ENCODE assay signal across 12 mouse cellular contexts in the genomic region with DNA sequence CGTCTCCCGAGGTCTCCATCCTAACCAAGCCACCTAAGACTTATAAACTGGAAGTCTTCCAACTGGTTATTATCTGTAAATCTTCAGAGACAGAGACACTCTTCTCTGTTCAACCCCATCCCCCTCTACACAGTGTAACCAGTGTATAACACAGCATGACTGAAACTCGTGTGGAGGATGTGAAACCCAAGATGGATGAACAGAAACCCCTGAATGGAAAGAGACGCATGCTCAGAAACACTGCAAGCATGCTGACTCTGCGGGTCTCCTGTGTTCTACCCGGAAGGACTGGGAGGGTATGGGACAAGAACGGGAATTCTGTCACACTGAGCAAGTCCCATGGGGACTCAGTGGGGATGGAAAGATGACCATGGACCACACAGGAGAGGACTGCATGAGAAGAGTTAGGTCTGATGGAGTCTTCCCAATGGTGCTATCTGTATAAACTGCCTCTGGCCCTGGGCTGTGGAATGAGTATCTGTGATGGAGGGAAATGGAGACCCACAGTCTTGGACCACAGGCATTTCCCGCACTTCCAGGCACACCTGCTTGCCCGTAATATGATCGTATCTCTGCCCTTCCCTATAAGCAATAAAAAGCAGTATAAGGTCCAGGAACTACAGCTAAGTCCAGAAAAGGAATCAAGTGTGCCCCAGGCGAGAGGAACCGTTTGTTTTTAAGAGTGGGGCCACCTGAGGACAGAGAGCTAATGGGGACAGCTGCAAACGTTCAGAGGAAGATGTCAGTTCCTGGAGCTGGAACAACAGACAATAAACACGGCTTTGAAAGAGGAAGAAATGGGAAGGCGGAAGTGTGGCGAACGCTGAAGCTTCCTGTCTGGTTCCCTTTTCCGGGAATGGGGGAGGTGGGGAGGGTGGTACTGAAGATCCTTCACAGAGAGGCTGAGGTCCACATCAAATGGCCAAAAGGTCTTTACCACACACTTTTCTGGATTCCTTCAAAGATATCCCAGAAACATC. TPM values are rescaled to one million over a fixed set of nuclear protein-coding genes. Genes with fewer than 3 reads are reported as not detected.
DNase-seq lines count a peak whose midpoint lies in the region; ATAC-seq and TF ChIP-seq lines count a peak whose summit lies in the region.
"Had no signal": no experiment of that assay in that cellular context is flagged by ENCODE, and none has a peak within 500 bp of the region (broad histone marks: within the 10 kb centered on the region; RNA-seq: fewer than 3 reads in every experiment).

No protein-coding gene starts in this region.

- no peak overlapping the region for H3K9ac ChIP-seq in heart, embryonic 11.5 days (ENCODE audit: low read depth, low read length)
- 0 out of 2 replicates have a peak overlapping the region, but pooled peaks have one; percentile 39 for H3K9ac ChIP-seq in CH12.LX (ENCODE audit: insufficient read depth, low read depth)
- no peak overlapping the region for H3K9ac ChIP-seq in hindbrain, postnatal 0 days (replicated peaks; ENCODE audit: low read length)

- peak; percentile 60; the same call in 1 of the 2 replicates for TF ChIP-seq POLR2A in CH12.LX (IDR thresholded peaks at IDR 0.05; ENCODE audit: low read depth, low read length)

- H3K79me2 ChIP-seq in CH12.LX (replicated peaks; ENCODE audit: control insufficient read depth, extremely low read depth, insufficient read depth, poor library complexity, severe bottlenecking) = no peaks in the 10 kb centered on the region

- no peak overlapping the region for H3K4me3 ChIP-seq in heart, embryonic 11.5 days (ENCODE audit: low read depth, low read length)
- peak overlapping the region in 2 of 3 experiments; percentile 11 to 31 for H3K4me3 ChIP-seq in CH12.LX (replicated peaks in 1 of 3; ENCODE audit: low read depth in 2 of 3, low read length in 2 of 3, poor library complexity in 1 of 3)
- no peak overlapping the region for H3K4me3 ChIP-seq in hindbrain, postnatal 0 days (ENCODE audit: low read length)

- no peaks in the 10 kb centered on the region for H3K9me3 ChIP-seq in heart, embryonic 11.5 days (replicated peaks; ENCODE audit: control insufficient read depth, low read length)
- H3K9me3 ChIP-seq in CH12.LX (replicated peaks; ENCODE audit: low read length) = peaks cover 5% of the 10 kb centered on the region
- no peaks in the 10 kb centered on the region for H3K9me3 ChIP-seq in hindbrain, postnatal 0 days (ENCODE audit: low read length)

- no peak overlapping the region for H3K4me2 ChIP-seq in heart, embryonic 11.5 days
- peak overlapping the region; percentile 40 for H3K4me2 ChIP-seq in CH12.LX (ENCODE audit: insufficient read depth, low read depth, poor library complexity, severe bottlenecking)
- H3K4me2 ChIP-seq in hindbrain, postnatal 0 days (ENCODE audit: low read depth, low read length) = no peak overlapping the region

- no peak for TF ChIP-seq CTCF in CH12.LX (conservative IDR thresholded peaks at IDR 0.05 in 1 of 2, IDR thresholded peaks at IDR 0.05 in 1 of 2; ENCODE audit: low read depth in 2 of 2, low read length in 2 of 2)
- no peak for TF ChIP-seq CTCF in hindbrain, postnatal 0 days (IDR thresholded peaks at IDR 0.05; ENCODE audit: low read depth)

- dilution Hi-C loops in CH12.LX (cut with MboI; ENCODE audit: extremely low pct_ligation_motif_present, extremely low pct_unique_long_range_greater_than_20kb, low sequenced_read_pairs) = no loop called here

- 66% methylated on average over 18 of the region's 18 CpGs for WGBS in heart, embryonic 11.5 days (ENCODE audit: insufficient replicate concordance)
- WGBS in hindbrain, postnatal 0 days = 79% methylated on average over 18 of the region's 18 CpGs

- no peak; the same call in 1 of the 2 replicates for TF ChIP-seq RAD21 in CH12.LX (IDR thresholded peaks at IDR 0.05; ENCODE audit: low read depth, low read length)

- H3K27me3 ChIP-seq in heart, embryonic 11.5 days (ENCODE audit: control insufficient read depth, insufficient read depth, low read length) = no peaks in the 10 kb centered on the region
- no peaks in the 10 kb centered on the region for H3K27me3 ChIP-seq in CH12.LX (replicated peaks)
- H3K27me3 ChIP-seq in hindbrain, postnatal 0 days (ENCODE audit: insufficient read depth, low read length) = no peaks in the 10 kb centered on the region

- no peak for ATAC-seq in heart, embryonic 11.5 days (replicated peaks; ENCODE audit: insufficient number of reproducible peaks, low FRiP score, low TSS enrichment)
- peak; percentile 27 to 66 for ATAC-seq in hematopoietic stem cell, adult 5-6 weeks (replicated peaks in 1 of 2; ENCODE audit: insufficient read depth in 1 of 2, low FRiP score in 2 of 2, low TSS enrichment in 1 of 2, low read depth in 1 of 2, poor library complexity in 2 of 2, severe bottlenecking in 2 of 2)
- ATAC-seq in hindbrain, postnatal 0 days = no peak
- no peak for ATAC-seq in frontal cortex, adult (ENCODE audit: low TSS enrichment)

- no peaks in the 10 kb centered on the region for H3K4me1 ChIP-seq in heart, embryonic 11.5 days (ENCODE audit: control insufficient read depth, insufficient read depth, low read length)
- peaks cover 26 to 60% of the 10 kb centered on the region in 2 experiments for H3K4me1 ChIP-seq in CH12.LX (ENCODE audit: control insufficient read depth in 1 of 2, insufficient read depth in 2 of 2)
- H3K4me1 ChIP-seq in hindbrain, postnatal 0 days (ENCODE audit: insufficient read depth, low read length) = peaks cover 3% of the 10 kb centered on the region; the same call in 1 of the 2 replicates

- TF ChIP-seq EP300 in CH12.LX (IDR thresholded peaks at IDR 0.05; ENCODE audit: low read length) = peak; percentile 97

- in situ Hi-C loops in CH12.LX (cut with MboI; ENCODE audit: low pct_ligation_motif_present, low pct_unique_long_range_greater_than_20kb, low sequenced_read_pairs) = no loop called here

- DNase-seq in heart, adult 11 months = peak; percentile 98
- peak; percentile 97 for DNase-seq in CH12.LX (ENCODE audit: extremely low read depth)
- DNase-seq in lung, postnatal 36 days = peak; percentile 74
- no peak for DNase-seq in Muller cell, postnatal 12 days (ENCODE audit: inconsistent ontology term)
- no peak for DNase-seq in hindbrain, postnatal 0 days (ENCODE audit: low spot score)
- DNase-seq: cerebellum, postnatal 14 days; thymus, postnatal 4 days had no signal

- no peak overlapping the region for H3K27ac ChIP-seq in heart, embryonic 11.5 days (ENCODE audit: low read depth, low read length)
- H3K27ac ChIP-seq in CH12.LX (ENCODE audit: insufficient read depth, low read depth) = peak overlapping the region; percentile 84
- H3K27ac ChIP-seq in hindbrain, postnatal 0 days = no peak overlapping the region

- no peaks in the 10 kb centered on the region for H3K36me3 ChIP-seq in heart, embryonic 11.5 days (ENCODE audit: control insufficient read depth, insufficient read depth, low read length)
- no peaks in the 10 kb centered on the region for H3K36me3 ChIP-seq in CH12.LX (replicated peaks in 1 of 2; ENCODE audit: control insufficient read depth in 1 of 2, insufficient read depth in 1 of 2, low read length in 1 of 2)
- no peaks in the 10 kb centered on the region for H3K36me3 ChIP-seq in hindbrain, postnatal 0 days (ENCODE audit: insufficient read depth, low read length)

TF ChIP-seq in CH12.LX, 34 proteins besides CTCF, POLR2A, EP300 and RAD21 (continues in another document):
- TF ChIP-seq NRF1 (IDR thresholded peaks at IDR 0.05; ENCODE audit: low read depth, low read length) (peak; percentile 86), JUND (conservative IDR thresholded peaks at IDR 0.05; ENCODE audit: low read depth, low read length) (peak; percentile 59; the same call in 1 of the 2 replicates), SIN3A (IDR thresholded peaks at IDR 0.05; ENCODE audit: low read length) (peak; percentile 91)

RNA-seq across cellular contexts. Expression of a gene that starts 1.7 kb away (rescaled TPM):
- not detected in 2 replicates for polyA plus RNA-seq in heart, embryonic 11.5 days (2014; fragmentation: Nextera tagmentation; extraction: Ambion mirVana)
- total RNA-seq in CH12.LX (2012; rRNA removed) = not detected in 2 replicates
- total RNA-seq in CH12.LX (2014; rRNA removed) = not detected in 2 replicates
- not detected in 2 replicates for polyA plus RNA-seq in CH12.LX (2012; ENCODE audit: insufficient read length, low read depth)
- total RNA-seq in hematopoietic stem cell, adult 5-6 weeks (2017) = not detected in 2 replicates
- total RNA-seq in hindbrain, postnatal 0 days (2014; rRNA removed) = not detected in 2 replicates
- not detected in 2 replicates for polyA plus RNA-seq in hindbrain, postnatal 0 days (2015; fragmentation: Nextera tagmentation; extraction: Ambion mirVana)
- total RNA-seq: midbrain, postnatal 0 days had no signal
- polyA plus RNA-seq: heart, embryonic 14.5 days; midbrain, postnatal 0 days had no signal

RNA-seq across cellular contexts. Expression of a gene that starts 8.0 kb away (rescaled TPM):
- polyA plus RNA-seq in heart, embryonic 11.5 days (2014; fragmentation: Nextera tagmentation; extraction: Ambion mirVana) = not detected in 2 replicates
- total RNA-seq in CH12.LX (2012; rRNA removed) (not detected in 2 replicates), CH12.LX (2014; rRNA removed) (not detected in 2 replicates)
- polyA plus RNA-seq in CH12.LX (2012; ENCODE audit: insufficient read length, low read depth) = 0.07 TPM in 1 of 2 replicates, not detected in the other
- not detected in 2 replicates for total RNA-seq in hematopoietic stem cell, adult 5-6 weeks (2017)
- total RNA-seq in hindbrain, postnatal 0 days (2014; rRNA removed) = not detected in 2 replicates
- not detected in 2 replicates for polyA plus RNA-seq in hindbrain, postnatal 0 days (2015; fragmentation: Nextera tagmentation; extraction: Ambion mirVana)
- total RNA-seq: midbrain, postnatal 0 days had no signal
- polyA plus RNA-seq: heart, embryonic 14.5 days; midbrain, postnatal 0 days had no signal

RNA-seq across cellular contexts. Expression of a gene that starts 14.5 kb away (rescaled TPM):
- polyA plus RNA-seq in heart, embryonic 11.5 days (2014; fragmentation: Nextera tagmentation; extraction: Ambion mirVana) = not detected in 2 replicates
- total RNA-seq in CH12.LX (2012; rRNA removed) = not detected in 2 replicates
- total RNA-seq in CH12.LX (2014; rRNA removed) = not detected in 2 replicates
- not detected in 2 replicates for polyA plus RNA-seq in CH12.LX (2012; ENCODE audit: insufficient read length, low read depth)
- not detected in 2 replicates for total RNA-seq in hematopoietic stem cell, adult 5-6 weeks (2017)
- not detected in 2 replicates for total RNA-seq in hindbrain, postnatal 0 days (2014; rRNA removed)
- polyA plus RNA-seq in hindbrain, postnatal 0 days (2015; fragmentation: Nextera tagmentation; extraction: Ambion mirVana) = not detected in 2 replicates
- total RNA-seq: midbrain, postnatal 0 days had no signal
- polyA plus RNA-seq: heart, embryonic 14.5 days; midbrain, postnatal 0 days had no signal

RNA-seq across cellular contexts. Expression of a gene that starts 31.8 kb away (rescaled TPM):
- polyA plus RNA-seq in heart, embryonic 11.5 days (2014; fragmentation: Nextera tagmentation; extraction: Ambion mirVana) = not detected in 2 replicates
- not detected in 2 replicates for total RNA-seq in CH12.LX (2012; rRNA removed)
- not detected in 2 replicates for total RNA-seq in CH12.LX (2014; rRNA removed)
- polyA plus RNA-seq in CH12.LX (2012; ENCODE audit: insufficient read length, low read depth) = not detected in 2 replicates
- not detected in 2 replicates for total RNA-seq in hematopoietic stem cell, adult 5-6 weeks (2017)
- total RNA-seq in hindbrain, postnatal 0 days (2014; rRNA removed) = not detected in 2 replicates
- not detected in 2 replicates for polyA plus RNA-seq in hindbrain, postnatal 0 days (2015; fragmentation: Nextera tagmentation; extraction: Ambion mirVana)
- total RNA-seq: midbrain, postnatal 0 days had no signal
- polyA plus RNA-seq: heart, embryonic 14.5 days; midbrain, postnatal 0 days had no signal

RNA-seq across cellular contexts. Expression of a gene that starts 49.9 kb away (rescaled TPM):
- polyA plus RNA-seq in heart, embryonic 11.5 days (2014; fragmentation: Nextera tagmentation; extraction: Ambion mirVana) = 75.9 and 77.5 TPM in 2 replicates
- total RNA-seq in CH12.LX (2012; rRNA removed) (59.6 and 84.7 TPM in 2 replicates), CH12.LX (2014; rRNA removed) (101 and 103 TPM in 2 replicates)
- polyA plus RNA-seq in CH12.LX (2012; ENCODE audit: insufficient read length, low read depth) = 111 and 125 TPM in 2 replicates
- 55.2 and 57.8 TPM in 2 replicates for total RNA-seq in hematopoietic stem cell, adult 5-6 weeks (2017)
- 53.3 and 69.6 TPM in 2 replicates for total RNA-seq in hindbrain, postnatal 0 days (2014; rRNA removed)
- polyA plus RNA-seq in hindbrain, postnatal 0 days (2015; fragmentation: Nextera tagmentation; extraction: Ambion mirVana) = 95.1 and 96.8 TPM in 2 replicates

Comparison
In these comparisons a context has a peak if more than half of its experiments do, and no peak if none do; other contexts are left out.
1. DNase-seq: peak in heart, adult 11 months (single experiment), CH12.LX (single experiment) and lung, postnatal 36 days (single experiment); none in Muller cell, postnatal 12 days (single experiment) and hindbrain, postnatal 0 days (single experiment).
2. ATAC-seq: peak in hematopoietic stem cell, adult 5-6 weeks (2 of 2); none in heart, embryonic 11.5 days (single experiment), hindbrain, postnatal 0 days (single experiment) and frontal cortex, adult (single experiment).
3. H3K4me3 ChIP-seq: peak in CH12.LX (2 of 3); none in heart, embryonic 11.5 days (single experiment) and hindbrain, postnatal 0 days (single experiment).